Mouse (Mus musculus): Measurements from ENCODE around the gene Nt5dc3.

Gene Nt5dc3

GRCm38 (mm10) chr10:86878721-86879120, 99.9 kb downstream of the Nt5dc3 start:
- DNase-seq (ENCODE audit: low read depth, low spot score) = no peak

DNA sequence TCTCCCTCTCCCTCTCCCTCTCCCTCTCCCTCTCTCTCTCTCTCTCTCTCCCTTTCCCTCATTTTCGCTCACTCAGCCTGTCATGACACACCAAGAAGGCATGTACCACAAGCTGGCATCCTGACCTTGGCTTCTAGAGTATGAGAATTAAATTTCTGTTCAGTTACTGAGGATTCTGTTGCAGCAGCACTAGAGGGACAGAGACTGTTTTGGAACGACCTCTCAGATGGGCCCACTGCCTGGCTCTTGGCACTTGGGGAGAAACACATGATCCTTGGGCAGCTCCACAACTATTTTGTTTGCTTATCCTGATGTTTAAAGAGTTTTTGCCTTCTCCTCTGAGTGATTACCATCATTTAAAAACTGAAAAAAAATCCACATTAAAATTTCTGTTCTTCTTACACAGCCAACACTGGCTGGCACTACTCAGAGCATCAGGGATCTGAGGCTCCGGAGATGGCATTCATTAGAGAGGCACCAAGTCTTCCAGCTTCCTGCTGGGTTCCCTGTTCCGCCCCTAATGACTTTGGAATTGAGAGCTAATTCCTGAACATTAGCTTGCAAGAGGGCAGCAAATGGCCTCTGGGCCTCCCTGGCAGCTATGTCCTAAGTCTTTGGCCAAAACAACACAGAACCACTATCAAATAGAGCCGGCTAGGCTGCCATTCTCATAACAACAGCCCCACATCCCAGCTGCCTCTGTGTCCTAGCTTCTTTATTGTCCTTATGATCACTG, 101.4 kb downstream of the Nt5dc3 start:
- no peak for DNase-seq (ENCODE audit: low read depth, low spot score)

DNA sequence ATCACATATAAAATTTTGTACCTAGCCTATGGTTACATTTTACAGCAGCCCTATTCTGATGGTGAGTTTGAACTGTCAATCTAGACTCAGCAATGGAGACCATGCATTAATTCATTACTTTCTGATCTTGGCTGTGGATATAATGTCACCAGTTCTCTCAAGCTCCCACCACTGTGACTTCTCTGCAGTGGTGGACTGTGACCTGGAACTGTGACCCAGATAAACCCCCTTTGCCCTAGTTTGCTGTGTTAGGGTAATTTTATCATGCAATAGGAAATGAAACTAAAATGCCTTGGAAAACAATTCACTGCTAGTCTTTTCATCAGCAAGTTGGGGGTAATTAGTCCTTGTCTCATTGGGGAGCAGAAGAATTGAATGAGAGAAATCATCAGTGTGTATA, 102.6 kb downstream of the Nt5dc3 start:
- DNase-seq (ENCODE audit: low read depth, low spot score) = no peak

- DNase-seq (ENCODE audit: low read depth, low spot score) = no peak
These were observed 107.6 kb downstream of the Nt5dc3 start for GRCm38 (mm10) chr10:86886434-86886833.

All from c-Kit-negative CD71-positive TER-119-positive erythroid progenitor cells, embryonic 14.5 days (primary cell).